8 mouse cellular contexts compared by ENCODE assay signal in genomic region chr17:35439295-35439747, GRCm38 (mm10). TPM values are rescaled to one million over a fixed set of nuclear protein-coding genes. Genes with fewer than 3 reads are reported as not detected.
A peak's percentile ranks its signal among the peaks of the same experiment; 100 is the strongest.
DNase-seq lines count a peak whose midpoint lies in the region; ATAC-seq lines count a peak whose summit lies in the region.
"Not testable (repeated sequence)": the region's sequence is repeated elsewhere in the genome, so short reads cannot be mapped to it uniquely, and the experiment has no call there.
"Had no signal": no experiment of that assay in that cellular context is flagged by ENCODE, and none has a peak within 500 bp of the region (broad histone marks: within the 10 kb centered on the region; RNA-seq: fewer than 3 reads in every experiment).

No protein-coding gene starts in this region.

- not testable (repeated sequence) for H3K9me3 ChIP-seq in embryonic facial prominence, embryonic 11.5 days (replicated peaks; ENCODE audit: control insufficient read depth, low read length); heart, embryonic 10.5 days; limb, embryonic 11.5 days (ENCODE audit: control insufficient read depth, low read length)

- H3K27ac ChIP-seq in embryonic facial prominence, embryonic 11.5 days (replicated peaks; ENCODE audit: low read depth, low read length); heart, embryonic 10.5 days; limb, embryonic 11.5 days (replicated peaks; ENCODE audit: low read depth, low read length): not testable (repeated sequence)

- H3K4me1 ChIP-seq in embryonic facial prominence, embryonic 11.5 days (ENCODE audit: control insufficient read depth, insufficient read depth, low read length); heart, embryonic 10.5 days; limb, embryonic 11.5 days (ENCODE audit: control insufficient read depth, insufficient read depth, low read length): not testable (repeated sequence)

- peak overlapping the region; percentile 40 for H3K4me3 ChIP-seq in embryonic facial prominence, embryonic 11.5 days (ENCODE audit: low read depth, low read length)
- peak overlapping the region; percentile 55 for H3K4me3 ChIP-seq in heart, embryonic 10.5 days
- peak overlapping the region; percentile 52 for H3K4me3 ChIP-seq in limb, embryonic 11.5 days (ENCODE audit: low read depth, low read length)

- DNase-seq in adrenal gland, postnatal 10 days = peak; percentile 30
- peak; percentile 40 for DNase-seq in embryonic facial prominence, embryonic 11.5 days (ENCODE audit: low spot score)
- peak; percentile 76 for DNase-seq in heart, embryonic 10.5 days (ENCODE audit: low spot score)
- peak; percentile 70 for DNase-seq in induced T-regulatory cell, adult 2 months (ENCODE audit: low read depth)
- peak; percentile 68 for DNase-seq in limb, embryonic 11.5 days (ENCODE audit: low spot score)
- DNase-seq in lung, postnatal 4 days = peak; percentile 26 to 37
- peak; percentile 62 for DNase-seq in retina, postnatal 1 day

- H3K4me2 ChIP-seq in embryonic facial prominence, embryonic 11.5 days (ENCODE audit: low read depth, low read length) = peak overlapping the region; percentile 90
- H3K4me2 ChIP-seq in limb, embryonic 11.5 days (ENCODE audit: low read depth, severe bottlenecking) = peak overlapping the region; percentile 69

- H3K27me3 ChIP-seq in embryonic facial prominence, embryonic 11.5 days (ENCODE audit: control insufficient read depth, insufficient read depth, low read length); limb, embryonic 11.5 days (ENCODE audit: control insufficient read depth, insufficient read depth, low read length): not testable (repeated sequence)
- peaks cover 54% of the 10 kb centered on the region for H3K27me3 ChIP-seq in heart, embryonic 10.5 days (ENCODE audit: insufficient read depth, poor library complexity, severe bottlenecking)

- peak; percentile 37 for ATAC-seq in embryonic facial prominence, embryonic 11.5 days (replicated peaks; ENCODE audit: insufficient number of reproducible peaks, low FRiP score, low TSS enrichment, low read depth)
- ATAC-seq in limb, embryonic 11.5 days (ENCODE audit: insufficient number of reproducible peaks, low FRiP score, low TSS enrichment, low read depth) = peak; percentile 61

- peak overlapping the region; percentile 52 for H3K9ac ChIP-seq in embryonic facial prominence, embryonic 11.5 days (replicated peaks; ENCODE audit: low read length)
- peak overlapping the region; percentile 51 for H3K9ac ChIP-seq in limb, embryonic 11.5 days (ENCODE audit: low read length)

- under 1% methylated on average over 42 of the region's 48 CpGs for WGBS in embryonic facial prominence, embryonic 11.5 days
- 2% methylated on average over 47 of the region's 48 CpGs for WGBS in heart, embryonic 10.5 days
- WGBS in limb, embryonic 11.5 days = under 1% methylated on average over 42 of the region's 48 CpGs

- not testable (repeated sequence) for H3K36me3 ChIP-seq in embryonic facial prominence, embryonic 11.5 days (replicated peaks; ENCODE audit: control insufficient read depth, insufficient read depth, low read depth, low read length); heart, embryonic 10.5 days; limb, embryonic 11.5 days (ENCODE audit: control insufficient read depth, insufficient read depth, low read length)

RNA-seq across cellular contexts. Expression of gene H2-Q7, which starts 0.4 kb away (rescaled TPM):
- 1 to 10 TPM; 5.1 to 5.2 TPM for total RNA-seq in adrenal gland, postnatal 10 days (2021)
- 8.4 and 8.8 TPM in 2 replicates for polyA plus RNA-seq in embryonic facial prominence, embryonic 11.5 days (2014; fragmentation: Nextera tagmentation; extraction: Ambion mirVana)
- polyA plus RNA-seq in heart, embryonic 10.5 days (2016; fragmentation: Nextera tagmentation; extraction: Ambion mirVana) = 2.2 and 12.2 TPM in 2 replicates
- polyA plus RNA-seq in limb, embryonic 11.5 days (2014; fragmentation: Nextera tagmentation; extraction: Ambion mirVana) = 23.3 and 25.7 TPM in 2 replicates

RNA-seq across cellular contexts. Expression of gene H2-Q6, which starts 14.7 kb away (rescaled TPM):
- 1 to 10 TPM; 3.2 to 4.6 TPM for total RNA-seq in adrenal gland, postnatal 10 days (2021)
- polyA plus RNA-seq in embryonic facial prominence, embryonic 11.5 days (2014; fragmentation: Nextera tagmentation; extraction: Ambion mirVana) = 0.74 and 1.0 TPM in 2 replicates
- 0.17 and 4.9 TPM in 2 replicates for polyA plus RNA-seq in heart, embryonic 10.5 days (2016; fragmentation: Nextera tagmentation; extraction: Ambion mirVana)
- polyA plus RNA-seq in limb, embryonic 11.5 days (2014; fragmentation: Nextera tagmentation; extraction: Ambion mirVana) = 2.5 and 3.1 TPM in 2 replicates
- total RNA-seq: layer of hippocampus, postnatal 14 days had no signal

RNA-seq across cellular contexts. Expression of gene H2-Q10, which starts 30.6 kb away (rescaled TPM):
- 100 to 1,000 TPM in 1 of 2 experiments, 10 to 100 TPM in 1; 41.1 to 106 TPM for total RNA-seq in adrenal gland, postnatal 10 days (2021)
- polyA plus RNA-seq in embryonic facial prominence, embryonic 11.5 days (2014; fragmentation: Nextera tagmentation; extraction: Ambion mirVana) = 0.18 TPM in 2 replicates
- polyA plus RNA-seq in heart, embryonic 10.5 days (2016; fragmentation: Nextera tagmentation; extraction: Ambion mirVana) = 0.25 and 4.7 TPM in 2 replicates
- 0.26 and 0.72 TPM in 2 replicates for polyA plus RNA-seq in limb, embryonic 11.5 days (2014; fragmentation: Nextera tagmentation; extraction: Ambion mirVana)
- total RNA-seq: layer of hippocampus, postnatal 14 days had no signal

RNA-seq across cellular contexts. Expression of gene H2-Q4, which starts 59.9 kb away (rescaled TPM):
- total RNA-seq in adrenal gland, postnatal 10 days (2021) = 10 to 100 TPM; 18.5 to 22.0 TPM
- polyA plus RNA-seq in embryonic facial prominence, embryonic 11.5 days (2014; fragmentation: Nextera tagmentation; extraction: Ambion mirVana) = 1.0 and 1.1 TPM in 2 replicates
- 1.8 and 2.1 TPM in 2 replicates for polyA plus RNA-seq in heart, embryonic 10.5 days (2016; fragmentation: Nextera tagmentation; extraction: Ambion mirVana)
- polyA plus RNA-seq in limb, embryonic 11.5 days (2014; fragmentation: Nextera tagmentation; extraction: Ambion mirVana) = 3.6 and 4.0 TPM in 2 replicates
